ENCODE assay signal across 9 mouse cellular contexts in genomic region chr5:114139175-114139574, GRCm38 (mm10). TPM values are rescaled to one million over a fixed set of nuclear protein-coding genes. Genes with fewer than 3 reads are reported as not detected.
DNase-seq lines count a peak whose midpoint lies in the region; ATAC-seq and TF ChIP-seq lines count a peak whose summit lies in the region.
"Had no signal": no experiment of that assay in that cellular context is flagged by ENCODE, and none has a peak within 500 bp of the region (broad histone marks: within the 10 kb centered on the region; RNA-seq: fewer than 3 reads in every experiment).

No protein-coding gene starts in this region.

- H3K9ac ChIP-seq in hindbrain, embryonic 16.5 days (ENCODE audit: low read depth, low read length) = no peak overlapping the region
- H3K9ac ChIP-seq: liver, embryonic 14.5 days had no signal

- peaks cover 16% of the 10 kb centered on the region; the same call in 1 of the 2 replicates for H3K4me1 ChIP-seq in hindbrain, embryonic 16.5 days (ENCODE audit: control insufficient read depth, insufficient read depth, low read depth, low read length)
- peaks cover 31% of the 10 kb centered on the region for H3K4me1 ChIP-seq in small intestine, adult 2 months (ENCODE audit: control insufficient read depth, insufficient read depth, insufficient read length, low read length)

- H3K27ac ChIP-seq in hindbrain, embryonic 16.5 days (ENCODE audit: low read depth, low read length) = peak overlapping the region; percentile 80
- peak overlapping the region; percentile 95 for H3K27ac ChIP-seq in small intestine, adult 2 months (ENCODE audit: insufficient read depth, low read depth, low read length)
- H3K27ac ChIP-seq: liver, embryonic 14.5 days had no signal

- 5% methylated on average over 9 of the region's 9 CpGs for whole genome bisulfite sequencing in hindbrain, embryonic 16.5 days
- 14% methylated on average over 9 of the region's 9 CpGs for WGBS in small intestine, adult 2 months

- ATAC-seq in hindbrain, embryonic 16.5 days = peak; percentile 89
- ATAC-seq in megakaryocyte progenitor cell, adult 5-6 weeks (replicated peaks; ENCODE audit: poor library complexity) = peak; percentile 36
- ATAC-seq in inflammation-experienced regulatory T-cells, adult 6 months = no peak

- no peaks in the 10 kb centered on the region for H3K36me3 ChIP-seq in hindbrain, embryonic 16.5 days (ENCODE audit: control insufficient read depth, insufficient read depth, low read length)
- H3K36me3 ChIP-seq in small intestine, adult 2 months (ENCODE audit: control insufficient read depth, insufficient read depth, low read length) = peaks cover 3% of the 10 kb centered on the region; the same call in 1 of the 2 replicates

- TF ChIP-seq POLR2A in small intestine, adult 2 months (IDR thresholded peaks at IDR 0.05; ENCODE audit: low read depth, low read length) = no peak

- H3K4me2 ChIP-seq in hindbrain, embryonic 16.5 days (ENCODE audit: low read length) = no peak overlapping the region; the same call in none of the 2 replicates

- no peaks in the 10 kb centered on the region for H3K9me3 ChIP-seq in hindbrain, embryonic 16.5 days (ENCODE audit: control insufficient read depth, low read length)

- H3K4me3 ChIP-seq in hindbrain, embryonic 16.5 days (ENCODE audit: low read length) = no peak overlapping the region
- H3K4me3 ChIP-seq in small intestine, adult 2 months (ENCODE audit: low read depth, low read length) = no peak overlapping the region; the same call in 1 of the 2 replicates

- no peaks in the 10 kb centered on the region for H3K27me3 ChIP-seq in hindbrain, embryonic 16.5 days (replicated peaks; ENCODE audit: control insufficient read depth, insufficient read depth, low read length)
- no peaks in the 10 kb centered on the region for H3K27me3 ChIP-seq in small intestine, adult 2 months (ENCODE audit: control insufficient read depth, insufficient read depth, low read length)

- peak; percentile 75 to 81 for DNase-seq in adrenal gland, adult 18-20 months (ENCODE audit: low spot score in 2 of 2)
- DNase-seq in cerebellum, adult 9-10 months = peak; percentile 54
- DNase-seq in gastrocnemius, postnatal 25 days = peak; percentile 73
- DNase-seq in layer of hippocampus, postnatal 14 days (ENCODE audit: low spot score in 2 of 2) = peak; percentile 62 to 85

- no peak for TF ChIP-seq CTCF in small intestine, adult 2 months (IDR thresholded peaks at IDR 0.05; ENCODE audit: extremely low read depth, insufficient read length, insufficient replicate concordance, low read depth, low read length)

RNA-seq across cellular contexts. Expression of gene Acacb, which starts 7.2 kb away (rescaled TPM):
- 100 to 1,000 TPM; 130 to 232 TPM for total RNA-seq in adrenal gland, adult 18-20 months (2021)
- total RNA-seq in gastrocnemius, postnatal 25 days (2021) = 100 to 1,000 TPM; 120 to 133 TPM
- polyA plus RNA-seq in hindbrain, embryonic 16.5 days (2015; fragmentation: Nextera tagmentation; extraction: Ambion mirVana) = 5.4 and 5.5 TPM in 2 replicates
- total RNA-seq in layer of hippocampus, postnatal 14 days (2021) = 1 to 10 TPM; 6.5 to 7.1 TPM
- 0.24 and 0.30 TPM in 2 replicates for total RNA-seq in megakaryocyte progenitor cell, adult 5-6 weeks (2015)
- total RNA-seq in megakaryocyte progenitor cell, adult 5-6 weeks (2017) = 0.08 and 0.37 TPM in 2 replicates
- polyA plus RNA-seq in small intestine, adult 2 months (2012; rRNA removed) = 3.1 and 5.9 TPM in 2 replicates
- polyA plus RNA-seq in inflammation-experienced regulatory T-cells, adult 6 months (2017; shearing (Covaris generic)) = 1 to 10 TPM; 1.3 to 4.5 (median 1.7) TPM

RNA-seq across cellular contexts. Expression of gene Ung, which starts 9.0 kb away (rescaled TPM):
- 1 to 10 TPM; 2.8 to 4.1 TPM for total RNA-seq in adrenal gland, adult 18-20 months (2021)
- 10 to 100 TPM; 10.5 TPM for total RNA-seq in gastrocnemius, postnatal 25 days (2021)
- 12.1 and 14.4 TPM in 2 replicates for polyA plus RNA-seq in hindbrain, embryonic 16.5 days (2015; fragmentation: Nextera tagmentation; extraction: Ambion mirVana)
- 1 to 10 TPM; 4.1 to 4.2 TPM for total RNA-seq in layer of hippocampus, postnatal 14 days (2021)
- 9.9 and 10.8 TPM in 2 replicates for total RNA-seq in megakaryocyte progenitor cell, adult 5-6 weeks (2015)
- 20.6 and 25.2 TPM in 2 replicates for total RNA-seq in megakaryocyte progenitor cell, adult 5-6 weeks (2017)
- 4.8 and 6.7 TPM in 2 replicates for polyA plus RNA-seq in small intestine, adult 2 months (2012; rRNA removed)
- 1 to 10 TPM; 7.8 to 9.1 (median 8.5) TPM for polyA plus RNA-seq in inflammation-experienced regulatory T-cells, adult 6 months (2017; shearing (Covaris generic))

RNA-seq across cellular contexts. Expression of gene Alkbh2, which starts 11.2 kb away (rescaled TPM):
- total RNA-seq in adrenal gland, adult 18-20 months (2021) = 1 to 10 TPM; 6.3 to 8.1 TPM
- total RNA-seq in gastrocnemius, postnatal 25 days (2021) = 1 to 10 TPM; 1.2 to 1.4 TPM
- 4.9 and 6.4 TPM in 2 replicates for polyA plus RNA-seq in hindbrain, embryonic 16.5 days (2015; fragmentation: Nextera tagmentation; extraction: Ambion mirVana)
- total RNA-seq in layer of hippocampus, postnatal 14 days (2021) = 1 to 10 TPM; 3.5 to 5.6 TPM
- total RNA-seq in megakaryocyte progenitor cell, adult 5-6 weeks (2015) = 6.0 and 7.0 TPM in 2 replicates
- total RNA-seq in megakaryocyte progenitor cell, adult 5-6 weeks (2017) = 5.7 and 5.9 TPM in 2 replicates
- polyA plus RNA-seq in small intestine, adult 2 months (2012; rRNA removed) = 3.1 and 6.6 TPM in 2 replicates
- polyA plus RNA-seq in inflammation-experienced regulatory T-cells, adult 6 months (2017; shearing (Covaris generic)) = 1 to 10 TPM; 4.3 to 8.4 (median 5.4) TPM

RNA-seq across cellular contexts. Expression of gene Svop, which starts 47.8 kb away (rescaled TPM):
- 1 to 10 TPM; 2.9 TPM for total RNA-seq in adrenal gland, adult 18-20 months (2021)
- not detected for total RNA-seq in gastrocnemius, postnatal 25 days (2021)
- polyA plus RNA-seq in hindbrain, embryonic 16.5 days (2015; fragmentation: Nextera tagmentation; extraction: Ambion mirVana) = 97.2 and 98.7 TPM in 2 replicates
- 100 to 1,000 TPM; 169 to 176 TPM for total RNA-seq in layer of hippocampus, postnatal 14 days (2021)
- not detected in 2 replicates for total RNA-seq in megakaryocyte progenitor cell, adult 5-6 weeks (2015)
- total RNA-seq in megakaryocyte progenitor cell, adult 5-6 weeks (2017) = not detected in 2 replicates
- polyA plus RNA-seq in small intestine, adult 2 months (2012; rRNA removed) = 0.15 and 0.42 TPM in 2 replicates
- not detected for polyA plus RNA-seq in inflammation-experienced regulatory T-cells, adult 6 months (2017; shearing (Covaris generic))
- polyA plus RNA-seq: liver, embryonic 14.5 days had no signal

Comparison
In these comparisons a context has a peak if more than half of its experiments do, and no peak if none do; other contexts are left out.
1. RNA of gene Acacb, which starts 7.2 kb away (total RNA-seq): 130 to 232 TPM in adrenal gland, adult 18-20 months and 120 to 133 TPM in gastrocnemius, postnatal 25 days; 6.5 to 7.1 TPM in layer of hippocampus, postnatal 14 days and 0.08 to 0.37 TPM in megakaryocyte progenitor cell, adult 5-6 weeks; every median in the first group is over 10 times any median in the second.
2. Peak in every context shown above with its lines, with median percentiles within 50 percentile points of each other: DNase-seq.